Mouse (Mus musculus) kidney, postnatal 10 days (tissue): Measurements from ENCODE around the gene Epsti1.

Experiments
- DNase-seq: peaks from one replicate; pipeline ENCODE4 v3.0.0; 2021; ENCODE audit warnings: mixed read lengths

Gene Epsti1

DNA sequence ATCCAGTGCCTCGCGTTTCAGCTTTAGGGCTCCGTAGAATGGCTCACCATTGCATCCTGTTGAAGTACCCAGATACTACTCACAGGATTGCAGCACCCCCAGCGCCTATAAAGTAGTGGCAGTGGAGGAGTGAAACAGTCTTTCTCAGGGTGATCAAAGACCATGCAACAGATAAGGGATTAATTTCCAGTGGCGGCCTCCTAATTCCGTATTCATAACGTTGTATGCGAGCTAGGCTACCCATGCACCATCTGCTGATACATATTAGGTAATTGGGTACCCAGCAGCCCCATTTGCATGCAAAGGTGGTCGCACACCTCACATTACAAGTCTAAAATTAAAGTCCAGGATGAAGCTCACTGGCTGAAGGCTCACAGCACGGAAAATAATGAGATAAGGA lies 21.4 kb downstream of the Epsti1 start:
- DNase-seq, result no peak

DNA sequence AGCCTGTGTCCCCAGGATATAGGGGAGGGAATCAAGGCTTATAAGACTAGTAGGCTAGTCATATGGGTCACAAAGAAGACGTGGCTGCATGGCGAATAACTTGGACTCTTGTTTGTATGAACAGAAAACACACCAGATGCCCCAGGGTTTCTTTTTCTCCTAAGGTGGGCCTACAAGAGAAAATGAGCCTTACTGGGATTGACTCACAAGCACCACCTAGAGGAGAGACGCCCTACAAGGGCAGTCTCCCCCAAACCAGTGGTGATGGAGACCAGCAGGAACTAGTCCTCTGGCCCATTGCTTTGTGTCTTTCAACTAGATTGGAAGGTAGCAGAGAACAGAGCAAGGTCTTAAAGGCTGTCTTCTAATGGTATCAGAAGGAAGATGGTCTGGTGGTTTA lies 22.7 kb downstream of the Epsti1 start:
- DNase-seq, result peak; percentile 62

DNA sequence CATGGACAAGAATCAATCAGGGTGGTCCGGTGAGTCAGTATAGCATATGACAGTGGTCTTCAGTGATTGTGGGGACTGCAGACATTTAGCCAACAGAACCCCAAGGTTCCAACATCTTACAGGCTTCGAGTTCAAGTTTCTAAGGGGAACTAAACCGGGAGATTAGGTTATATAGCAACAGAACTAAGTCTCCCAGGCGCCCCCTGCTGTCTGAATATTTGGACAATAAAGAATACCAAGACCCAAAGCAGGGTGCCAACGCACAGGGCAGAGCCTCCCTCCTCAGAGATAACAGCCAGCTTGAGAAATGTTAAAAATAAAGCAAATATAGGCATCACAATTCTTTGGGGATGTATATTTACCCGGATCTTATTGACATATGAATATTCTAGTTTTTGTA lies 24.0 kb downstream of the Epsti1 start:
- DNase-seq, result peak; percentile 86

DNA sequence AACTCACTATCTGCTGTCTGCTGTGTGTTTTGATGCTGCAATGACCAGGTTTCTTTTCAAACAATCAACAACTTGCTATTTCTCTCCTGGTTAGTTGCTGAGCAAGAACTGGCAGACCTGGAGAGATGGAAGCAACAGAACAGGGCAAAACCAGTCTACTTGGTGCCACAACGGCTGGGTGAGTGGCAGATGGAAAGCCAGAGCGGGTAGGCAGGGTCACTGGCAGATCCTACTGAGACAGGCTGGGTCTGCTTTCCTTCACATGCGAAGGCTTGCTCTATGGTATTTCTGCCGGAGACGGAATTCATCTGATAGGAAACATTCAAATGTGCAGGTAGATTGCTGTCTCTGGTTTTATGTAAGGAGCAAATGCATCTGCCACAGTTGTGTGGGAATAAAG lies 24.6 kb downstream of the Epsti1 start:
- no peak for DNase-seq

DNA sequence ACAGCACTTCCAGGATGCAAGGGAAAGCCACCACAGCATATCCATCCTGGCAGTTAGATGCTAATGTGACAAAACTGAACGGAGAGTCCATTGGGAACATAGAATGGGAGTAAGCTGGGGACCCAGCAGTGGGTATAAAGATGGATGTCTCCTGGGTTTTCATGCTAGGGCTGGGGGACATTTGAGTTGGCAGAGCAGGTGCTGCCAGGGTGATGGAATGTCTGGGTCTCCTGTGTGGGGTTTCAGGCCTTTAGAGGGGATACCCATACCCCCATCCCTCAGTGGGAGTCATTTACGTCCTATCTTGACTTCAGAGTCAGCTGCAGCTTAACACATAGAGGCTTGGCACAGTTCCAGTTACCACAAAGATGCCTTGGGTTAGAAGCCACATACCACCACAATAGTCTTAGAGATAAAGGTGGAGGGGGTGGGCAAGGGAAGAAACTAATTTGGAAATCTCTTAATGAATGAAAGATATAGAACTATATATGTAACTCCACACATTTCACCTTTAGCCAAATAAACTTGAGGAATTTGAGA lies 25.2 kb downstream of the Epsti1 start:
- DNase-seq, result no peak

DNA sequence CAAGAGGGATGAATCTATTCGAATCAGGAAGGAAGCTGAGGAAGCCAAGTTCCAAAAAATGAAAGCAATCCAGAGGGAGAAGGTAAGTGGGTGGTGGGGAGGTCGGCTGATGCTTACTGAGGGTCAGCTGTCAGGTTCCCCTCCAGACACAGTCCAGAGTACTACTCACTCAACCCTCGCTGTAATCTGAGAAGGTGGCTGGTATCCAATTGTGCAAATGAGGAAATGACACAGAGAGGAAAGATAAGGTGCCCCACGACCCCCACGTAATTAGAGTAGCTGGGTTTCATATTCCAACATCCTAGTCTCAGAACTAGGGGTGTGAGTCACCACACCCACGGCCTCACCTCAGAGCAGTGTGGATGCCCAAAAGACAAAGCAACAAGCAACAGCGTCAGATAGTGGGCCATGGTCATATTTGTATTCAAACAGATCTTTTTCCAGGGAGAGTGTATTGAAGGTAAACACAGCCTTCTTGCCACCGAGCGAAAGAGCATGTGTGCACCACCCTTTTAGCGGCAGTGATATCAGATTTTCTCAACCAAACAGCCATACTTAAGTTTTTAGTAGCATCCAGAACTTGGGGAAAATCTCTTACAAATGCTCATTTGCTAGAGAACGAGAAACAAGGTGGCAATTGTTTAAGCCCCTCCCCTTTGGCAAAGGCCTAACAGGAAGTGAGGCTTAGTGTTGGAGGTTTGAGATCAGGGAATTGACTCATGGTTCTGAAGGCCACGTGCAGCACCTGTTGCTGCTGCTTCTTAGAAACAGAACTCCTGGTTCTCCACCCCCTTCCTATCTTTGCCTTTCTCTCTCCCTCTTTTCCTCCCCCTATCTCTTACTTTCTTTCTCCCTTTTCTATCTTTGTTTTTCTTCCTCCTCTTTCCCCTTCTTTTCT lies 28.4 kb downstream of the Epsti1 start:
- DNase-seq, result no peak

DNA sequence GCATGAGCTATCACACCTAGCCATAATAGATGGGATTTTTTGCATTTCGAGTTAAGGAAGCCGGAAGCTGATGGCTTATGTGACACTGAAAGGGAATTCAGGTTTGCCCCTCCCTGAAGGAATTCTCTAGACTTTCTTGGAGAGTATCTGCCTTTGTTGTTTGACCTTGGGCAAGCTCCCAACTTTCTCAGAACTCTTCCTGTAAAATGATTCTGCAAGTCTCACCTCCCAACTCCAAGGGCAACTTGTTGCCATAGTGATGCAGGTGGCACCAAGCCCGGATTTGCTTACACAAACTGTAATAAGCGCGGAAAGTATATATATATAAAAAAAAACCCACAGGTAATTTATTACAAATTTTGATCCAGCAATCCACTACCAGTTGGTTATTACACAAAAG lies 29.2 kb downstream of the Epsti1 start:
- peak; percentile 83 for DNase-seq

DNA sequence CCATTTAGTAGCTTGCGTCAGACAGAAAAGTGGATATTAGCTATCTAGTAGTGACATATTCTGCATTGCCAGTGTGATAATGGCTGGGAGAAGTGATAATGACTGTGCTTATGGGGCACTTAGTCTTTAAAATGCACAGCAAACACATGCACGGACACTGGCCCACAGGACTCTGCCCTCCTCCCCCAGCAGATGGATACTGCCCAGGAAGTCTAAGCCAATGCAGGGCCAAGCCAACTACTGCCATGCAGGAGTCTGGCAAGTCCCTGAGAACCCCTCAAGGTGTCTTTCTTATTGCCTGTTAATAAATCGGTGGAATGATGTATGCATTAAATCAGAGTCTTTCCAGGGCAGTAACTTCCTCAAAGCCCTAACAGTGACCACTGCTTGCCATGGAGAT lies 30.4 kb downstream of the Epsti1 start:
- no peak for DNase-seq

DNA sequence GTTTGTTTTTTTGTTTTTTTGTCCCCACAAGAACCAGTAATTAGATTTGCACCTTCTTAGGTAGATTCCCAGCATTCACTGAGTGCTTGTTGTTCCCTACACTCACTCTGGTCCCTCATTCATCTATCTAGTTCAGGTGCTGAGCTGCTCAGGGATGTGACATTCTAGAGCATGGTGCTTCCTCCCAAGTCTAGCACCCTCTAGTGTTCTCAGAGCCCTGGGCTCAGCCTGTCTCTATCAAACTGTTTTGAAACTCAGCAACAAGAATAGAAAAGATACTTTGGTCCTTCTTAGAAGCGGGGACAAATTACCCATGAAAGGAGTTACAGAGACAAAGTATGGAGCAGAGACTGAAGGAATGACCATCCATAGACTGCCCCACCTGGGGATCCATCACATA lies 37.1 kb downstream of the Epsti1 start:
- no peak for DNase-seq

DNA sequence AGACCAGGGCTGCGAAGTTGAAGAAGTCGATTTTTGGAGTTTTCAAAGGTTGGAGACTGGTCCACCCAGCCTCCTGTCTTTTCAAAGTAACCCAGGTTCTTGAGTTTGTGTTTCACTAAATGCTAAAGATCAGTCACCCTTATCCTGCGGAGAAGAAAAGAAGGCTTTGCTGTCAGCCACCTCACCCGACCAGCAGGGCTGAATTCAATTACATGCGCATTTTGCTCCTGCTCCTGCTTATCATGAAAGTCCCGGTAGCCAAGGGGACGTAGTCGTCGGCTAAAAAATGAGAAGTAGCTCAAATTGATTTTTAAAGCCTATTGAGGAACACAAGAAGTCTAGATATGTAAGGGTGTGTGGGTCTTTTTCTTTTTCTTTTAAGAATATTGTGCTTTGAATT lies 38.2 kb downstream of the Epsti1 start:
- no peak for DNase-seq

DNA sequence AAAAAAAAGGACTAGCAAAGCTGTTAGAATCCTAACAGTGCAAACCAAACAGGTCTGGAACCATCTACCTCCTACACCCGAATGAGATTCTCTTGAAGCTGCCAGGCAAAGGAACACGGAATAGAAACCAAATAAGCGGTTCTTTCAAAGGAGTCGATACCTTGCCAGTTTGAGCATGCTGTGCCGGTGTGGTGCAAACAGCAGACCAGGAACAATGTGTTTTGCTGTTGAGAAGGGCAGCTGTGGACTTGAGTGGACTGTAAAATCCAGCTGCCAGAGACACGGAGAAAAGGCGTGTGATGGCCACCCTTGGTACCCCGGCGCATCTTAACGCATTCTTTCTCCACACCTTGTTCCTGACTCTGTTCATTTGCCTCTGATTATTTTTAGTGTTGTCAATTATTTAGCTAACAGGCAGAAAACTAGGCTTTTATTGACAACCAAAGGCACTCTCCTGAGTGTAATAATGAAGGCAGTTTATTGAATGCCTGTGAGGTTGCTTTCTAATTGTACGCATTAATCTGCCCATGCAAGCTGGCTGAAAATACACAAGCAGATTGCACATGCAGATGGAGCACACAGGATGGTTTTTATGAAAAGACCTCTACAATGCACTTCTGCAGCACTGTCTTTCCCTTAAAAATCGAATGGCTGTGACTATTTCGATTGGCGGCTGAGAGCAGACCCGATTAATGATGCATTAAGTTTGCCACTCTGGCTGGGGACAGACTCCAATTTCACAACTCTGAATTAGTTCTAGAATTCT lies 38.9 kb downstream of the Epsti1 start:
- DNase-seq, result no peak

DNA sequence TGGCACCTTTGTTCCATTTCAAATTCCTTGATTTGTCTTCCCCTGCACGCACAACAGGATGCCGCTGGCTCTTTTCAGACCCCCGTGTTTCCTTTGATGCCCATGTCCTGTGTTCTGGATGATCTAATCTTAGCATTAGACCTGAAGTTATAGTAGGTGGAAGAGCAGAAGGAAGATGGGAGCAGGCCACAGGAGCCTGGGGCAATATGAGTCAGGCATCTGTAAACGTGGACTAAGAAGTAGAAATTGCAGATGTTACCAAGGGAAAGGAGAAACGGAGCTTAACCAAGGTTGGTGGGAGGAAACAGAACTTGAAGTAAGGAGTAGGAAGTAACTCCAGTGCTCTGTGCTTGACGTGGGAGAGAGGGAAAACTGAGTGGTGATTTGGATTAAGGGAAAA lies 57.7 kb downstream of the Epsti1 start:
- no peak for DNase-seq

DNA sequence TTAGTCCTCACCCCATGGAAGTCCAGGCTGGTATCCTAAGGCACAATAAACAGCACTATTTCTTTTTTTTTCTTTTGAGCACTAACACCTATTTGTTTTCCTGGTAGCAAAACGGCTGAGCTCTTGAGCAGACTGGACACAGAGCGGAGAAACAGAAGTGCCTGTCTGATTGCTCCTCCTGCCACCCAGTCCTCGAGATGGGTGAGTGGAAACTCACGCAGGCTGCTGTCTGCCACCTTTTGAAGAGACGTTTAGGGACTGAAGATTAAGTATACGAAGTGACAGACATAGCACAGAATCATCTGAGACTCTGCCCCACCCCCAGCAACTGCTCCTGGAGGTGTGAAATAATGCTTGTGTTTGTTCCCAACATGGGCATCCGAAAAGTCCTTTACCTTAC lies 59.5 kb downstream of the Epsti1 start:
- no peak for DNase-seq

DNA sequence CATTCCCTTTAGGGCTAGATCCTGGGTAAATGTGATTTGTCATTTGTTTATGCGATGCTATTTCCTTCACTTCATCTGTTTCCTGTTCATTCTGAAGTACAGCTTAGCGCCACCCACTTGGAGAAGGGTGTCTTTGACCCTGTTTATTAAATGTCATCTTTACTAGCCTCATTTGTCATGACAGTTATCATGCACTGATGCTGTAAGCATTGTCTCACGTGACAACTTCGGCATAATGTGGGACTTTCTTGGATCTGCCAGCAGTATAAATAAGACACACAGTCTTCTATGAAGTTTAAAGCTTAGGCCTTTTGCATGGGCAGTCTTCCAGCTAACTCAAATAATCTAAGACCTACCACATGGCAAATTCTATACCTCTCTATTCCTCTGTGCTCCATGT lies 67.3 kb downstream of the Epsti1 start:
- no peak for DNase-seq

DNA sequence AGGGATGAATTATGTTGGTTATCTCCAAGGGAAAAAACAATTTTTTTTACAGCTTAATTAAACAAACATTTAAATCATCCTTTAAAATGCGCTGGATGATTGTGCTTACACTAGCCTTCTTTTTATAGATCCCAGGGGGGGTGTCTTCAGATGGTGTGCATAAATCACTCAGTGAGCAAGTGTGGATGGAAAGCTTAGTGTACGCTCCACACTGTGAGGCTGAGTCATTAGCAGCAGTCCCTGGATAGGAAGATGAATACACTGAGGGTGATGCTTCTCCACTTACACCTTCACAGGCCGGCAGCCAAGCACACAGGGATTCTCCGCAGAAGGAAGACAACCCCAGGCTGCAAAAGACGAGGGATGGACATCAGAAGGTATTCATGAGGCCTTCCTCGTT lies 70.2 kb downstream of the Epsti1 start:
- peak; percentile 12 for DNase-seq

DNA sequence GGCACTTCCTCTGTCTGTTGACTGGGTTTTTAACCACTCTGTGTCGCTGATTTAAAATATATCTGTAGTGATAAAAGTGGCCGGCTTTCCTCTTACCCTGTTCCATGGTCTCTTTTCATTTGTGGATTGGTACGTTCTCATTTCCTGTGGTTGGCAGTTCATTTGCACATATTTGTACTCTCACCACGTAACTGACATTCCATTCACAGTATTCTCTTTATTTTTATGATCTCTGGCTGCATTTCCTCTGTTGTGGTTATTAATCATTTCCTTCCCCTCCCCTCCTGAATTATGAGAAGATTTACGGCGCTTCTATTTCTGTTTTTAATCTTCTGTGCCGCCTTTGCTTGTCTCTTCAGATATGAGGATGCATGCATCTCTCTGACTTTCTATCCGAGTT lies 71.7 kb downstream of the Epsti1 start:
- DNase-seq, result no peak

DNA sequence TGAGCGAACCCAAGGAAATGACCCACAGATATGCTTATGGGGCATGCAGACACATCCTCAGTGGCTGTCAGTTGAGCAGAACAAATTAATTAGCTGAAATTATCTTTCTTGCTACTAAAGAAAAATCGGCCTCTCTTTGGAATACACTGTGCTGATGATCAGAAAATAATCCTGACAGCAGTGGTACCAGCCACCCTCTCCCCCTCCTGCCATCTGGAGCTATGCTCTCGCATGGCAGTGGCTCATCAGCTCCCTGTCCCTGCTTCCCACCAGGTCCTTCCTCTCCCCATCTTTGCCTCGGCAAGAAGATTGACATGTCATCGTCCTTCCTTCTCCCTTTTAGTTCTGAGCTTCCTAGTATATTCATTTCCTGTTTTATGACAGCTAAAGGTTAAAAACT lies 77.5 kb downstream of the Epsti1 start:
- no peak for DNase-seq

DNA sequence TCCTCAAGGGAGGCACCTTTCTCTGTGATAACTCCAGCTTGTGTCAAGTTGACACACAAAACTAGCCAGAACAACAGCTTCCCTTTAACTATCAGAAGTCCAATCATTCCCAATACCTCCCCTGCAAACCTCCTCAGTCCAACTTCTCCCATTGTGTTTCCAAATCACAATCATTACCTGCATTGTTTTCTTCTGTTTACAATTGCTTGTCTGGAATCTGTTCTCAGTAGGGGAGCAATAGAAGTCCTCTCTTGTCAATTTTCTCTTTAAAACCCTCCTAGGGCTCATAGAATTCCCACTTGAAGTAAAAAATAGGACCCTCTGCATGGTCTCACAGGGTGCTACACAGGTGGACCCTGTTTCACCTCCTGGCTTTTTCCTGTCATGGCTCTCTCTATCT lies 93.7 kb downstream of the Epsti1 start:
- DNase-seq, result no peak

DNA sequence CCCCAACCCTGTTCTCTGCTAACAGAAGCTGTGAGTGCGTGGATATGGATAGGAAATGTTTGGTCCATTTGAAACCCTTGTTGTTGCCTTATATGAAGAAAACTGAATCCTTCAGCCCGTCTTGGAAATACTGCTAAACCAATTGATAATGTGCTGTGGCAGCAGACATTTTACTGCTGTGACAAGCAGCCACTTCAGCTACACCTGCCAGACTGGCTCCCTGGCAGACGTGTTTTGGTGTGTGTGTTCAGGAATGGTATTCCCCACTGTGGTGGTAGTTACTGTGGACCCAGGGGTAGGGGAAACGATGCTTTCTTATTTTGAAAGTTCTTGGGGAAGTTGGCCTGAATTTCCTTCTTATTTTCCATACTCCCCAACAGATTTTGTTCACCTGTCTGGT lies 100.4 kb downstream of the Epsti1 start:
- DNase-seq, result no peak

DNA sequence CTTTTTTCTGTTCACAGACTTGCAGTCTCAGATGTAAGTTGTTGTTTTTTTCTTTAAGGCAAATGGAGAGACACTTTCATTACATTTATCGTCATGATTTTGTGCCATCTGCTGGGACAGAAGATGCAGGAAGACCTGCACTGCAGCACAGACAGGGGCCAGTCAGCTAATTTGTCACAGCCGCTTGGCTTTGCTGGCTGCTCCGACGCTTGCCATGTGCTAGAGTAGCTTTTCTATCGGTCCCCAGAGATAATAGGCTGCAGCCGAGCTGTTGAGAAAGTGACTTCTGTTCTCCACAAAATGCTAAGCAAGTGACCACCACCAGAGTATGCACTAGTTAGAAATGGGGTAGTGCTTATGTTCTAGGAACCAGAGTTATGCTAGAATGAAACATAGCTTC lies 104.0 kb downstream of the Epsti1 start:
- no peak for DNase-seq

DNA sequence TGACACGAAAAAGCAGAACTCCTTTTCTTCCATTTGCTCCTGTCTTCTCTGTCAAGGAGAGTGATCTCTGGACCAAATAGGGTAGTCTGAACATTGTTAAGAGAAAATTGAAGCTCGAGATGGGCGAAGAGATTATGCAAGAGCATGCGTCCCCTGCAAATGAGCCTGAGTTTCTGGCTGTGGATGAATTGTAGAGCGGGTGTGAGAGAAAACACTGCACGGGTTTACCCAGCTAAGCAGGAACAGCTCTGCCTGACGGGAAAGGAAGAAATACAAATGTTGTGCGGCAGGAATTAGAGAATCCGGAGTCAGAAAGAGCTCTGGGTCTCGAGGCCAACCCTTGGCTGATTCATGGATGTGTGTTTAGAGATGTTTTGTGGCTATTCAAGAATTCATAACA lies 107.8 kb downstream of the Epsti1 start:
- no peak for DNase-seq

DNA sequence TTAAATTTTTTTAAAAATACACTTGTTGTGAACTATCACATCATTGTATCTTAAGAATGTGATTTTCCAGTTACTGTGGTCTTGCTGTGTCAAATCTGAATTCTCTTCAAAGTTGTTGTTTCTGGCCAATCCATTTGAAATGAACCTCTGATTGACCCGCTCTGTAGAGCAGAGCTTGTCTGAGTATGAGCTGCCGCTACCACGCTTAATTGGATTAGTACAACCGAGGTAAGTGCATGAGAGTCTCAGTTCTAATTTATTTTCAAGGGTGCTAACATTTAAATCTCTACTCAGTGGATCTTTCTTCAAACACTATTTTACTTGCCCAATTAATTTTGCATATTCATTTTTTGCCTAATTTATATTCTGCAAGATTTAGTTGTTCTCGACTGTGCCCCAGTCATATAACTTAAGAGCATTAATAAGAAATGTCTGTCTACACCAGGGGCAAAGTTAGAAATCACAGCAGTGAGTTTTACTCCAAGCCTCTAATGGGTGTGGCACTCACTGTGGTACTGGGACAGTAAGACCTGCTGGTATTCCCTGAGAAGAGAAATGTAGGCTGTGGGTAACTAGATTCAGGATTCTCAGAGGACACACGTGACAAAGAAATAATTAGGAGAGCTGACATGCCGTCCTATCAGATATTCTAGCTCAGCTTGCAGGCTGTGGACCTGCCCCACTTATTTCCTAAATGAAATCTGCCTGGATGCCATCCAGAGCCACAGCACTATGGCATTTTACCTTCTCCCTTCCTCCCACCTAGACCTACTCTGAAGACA lies 111.7 kb downstream of the Epsti1 start:
- DNase-seq, result no peak

DNA sequence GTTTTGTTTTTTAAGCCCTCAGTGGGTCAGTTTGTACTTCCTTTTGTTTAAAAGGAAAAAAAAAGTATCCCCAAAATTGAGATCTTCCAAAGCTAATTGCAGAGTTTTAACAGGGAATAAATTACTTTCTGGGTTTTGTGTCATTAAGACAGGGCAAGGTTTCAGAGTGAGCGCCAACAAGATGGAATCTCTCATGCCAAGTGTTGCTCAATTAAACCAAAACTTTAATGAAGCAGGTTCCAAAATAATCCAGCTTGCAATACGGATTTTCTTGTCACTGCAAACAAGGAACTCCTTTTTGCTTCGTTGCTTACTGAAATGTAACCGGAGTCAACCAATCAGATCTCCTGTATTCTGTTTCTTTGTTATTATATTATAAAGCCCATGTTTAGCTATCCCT lies 112.4 kb downstream of the Epsti1 start:
- no peak for DNase-seq
